Mouse (Mus musculus): Measurements from ENCODE around the gene Foxk2.

The Foxk2 gene

DNA sequence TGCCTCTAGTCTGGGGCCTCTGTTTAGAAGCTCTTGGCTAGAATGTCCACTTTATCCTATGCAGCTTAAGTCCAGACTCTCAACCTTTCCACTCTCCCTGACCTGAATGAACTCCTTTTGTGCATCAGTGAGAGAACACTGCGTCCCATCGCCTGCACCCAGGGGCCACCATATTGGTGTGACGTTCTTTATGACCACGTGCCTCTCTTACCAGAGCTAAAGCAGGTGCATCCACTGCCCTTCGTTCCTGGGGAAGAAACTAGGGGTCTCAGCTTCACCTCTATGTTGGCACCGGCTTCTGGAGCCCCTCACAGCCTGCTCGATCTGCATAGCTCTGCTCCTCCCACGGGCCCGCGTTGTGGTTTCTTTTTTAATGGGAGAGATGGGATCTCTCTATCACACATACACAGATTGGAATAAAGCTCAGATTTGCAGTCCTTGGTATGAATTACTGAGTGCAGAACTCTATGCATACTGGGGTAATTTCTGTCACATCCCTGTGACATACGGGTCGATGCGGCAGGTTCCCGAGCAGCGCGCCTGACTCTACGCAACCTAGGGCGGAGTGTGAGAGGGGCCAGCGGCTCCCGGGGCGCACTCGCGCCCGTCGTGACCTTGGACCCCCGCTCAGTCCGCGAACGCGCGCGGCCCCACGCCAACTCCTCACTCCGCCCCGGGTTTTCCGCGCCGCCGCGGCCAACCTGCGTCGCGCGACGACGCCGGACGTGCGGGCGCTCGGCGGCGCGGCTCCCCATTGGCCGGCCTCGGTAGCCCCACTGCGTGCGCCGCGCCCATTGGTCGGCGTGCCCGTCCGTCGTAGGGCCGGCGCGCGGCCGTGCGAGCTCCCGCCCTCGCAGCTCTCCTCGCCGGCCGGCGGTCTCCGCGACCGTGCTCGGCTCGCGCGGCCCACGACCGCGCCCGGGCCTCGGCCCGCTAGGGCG lies at the start of gene Foxk2:
TSS of gene Foxk2 (plus strand) at position 831 of the 941 bp plus-strand sequence.
- peak; percentile 95 for DNase-seq (ENCODE audit: low spot score)

DNA sequence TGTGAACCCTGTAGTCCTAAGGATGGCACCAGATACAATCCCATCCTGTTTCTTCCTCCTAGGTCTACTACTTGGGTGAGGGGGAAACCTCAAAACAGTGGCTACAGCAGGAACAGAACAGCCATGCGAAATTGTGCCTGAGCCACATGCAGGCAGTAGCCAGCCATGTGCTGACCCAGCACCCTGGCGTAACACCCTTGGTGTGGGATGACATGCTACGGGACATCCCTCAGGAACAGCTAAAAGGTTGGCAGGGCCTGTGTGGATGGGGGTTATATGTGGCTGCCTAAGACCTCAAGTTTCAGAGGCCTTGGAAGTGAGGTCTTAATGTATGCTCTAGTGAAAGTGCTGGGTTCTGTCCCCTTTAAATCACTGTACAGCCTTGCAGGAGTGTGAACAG lies 43.0 kb upstream of the Foxk2 start:
- DNase-seq (ENCODE audit: low spot score) = no peak

DNA sequence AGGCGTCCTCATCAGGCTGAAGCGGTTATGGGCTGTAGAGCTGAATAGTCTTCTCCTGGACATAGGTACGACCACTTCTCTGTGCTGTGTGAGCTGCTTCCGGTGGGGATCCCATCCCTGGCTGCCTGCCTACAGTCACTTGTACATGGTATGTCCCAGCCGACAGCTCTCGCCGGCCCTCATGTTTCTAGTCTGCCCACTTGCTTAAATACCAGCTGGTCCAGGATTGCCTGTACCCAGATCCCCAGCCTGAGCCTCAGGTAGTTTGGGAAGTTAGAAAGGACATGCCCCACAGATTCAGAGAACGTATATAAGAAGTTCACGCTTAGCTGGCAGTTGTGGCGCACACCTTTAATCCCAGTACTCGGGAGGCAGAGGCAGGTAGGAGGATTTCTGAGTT lies 40.0 kb upstream of the Foxk2 start:
- DNase-seq (ENCODE audit: low spot score) = no peak

DNA sequence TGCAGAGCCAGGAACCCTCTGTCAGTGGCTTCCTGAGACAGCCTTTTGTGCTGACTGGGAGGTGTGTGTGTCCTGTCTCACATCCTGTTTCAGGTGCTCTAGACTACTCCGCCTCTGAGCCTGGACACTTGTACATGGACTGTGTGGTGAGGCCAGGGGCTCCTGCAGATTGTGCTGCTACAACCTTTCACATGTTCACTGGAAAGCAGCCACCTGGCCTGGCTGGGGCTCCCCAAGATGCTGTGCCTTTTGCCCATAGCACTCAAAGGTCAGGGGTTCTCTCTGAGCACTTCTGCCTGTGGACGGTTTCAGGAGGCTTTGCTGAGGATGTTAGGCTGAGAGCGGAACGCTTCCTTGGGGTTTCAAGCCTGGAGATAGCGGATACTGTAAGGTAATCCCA lies 39.0 kb upstream of the Foxk2 start:
- DNase-seq (ENCODE audit: low spot score) = no peak

DNA sequence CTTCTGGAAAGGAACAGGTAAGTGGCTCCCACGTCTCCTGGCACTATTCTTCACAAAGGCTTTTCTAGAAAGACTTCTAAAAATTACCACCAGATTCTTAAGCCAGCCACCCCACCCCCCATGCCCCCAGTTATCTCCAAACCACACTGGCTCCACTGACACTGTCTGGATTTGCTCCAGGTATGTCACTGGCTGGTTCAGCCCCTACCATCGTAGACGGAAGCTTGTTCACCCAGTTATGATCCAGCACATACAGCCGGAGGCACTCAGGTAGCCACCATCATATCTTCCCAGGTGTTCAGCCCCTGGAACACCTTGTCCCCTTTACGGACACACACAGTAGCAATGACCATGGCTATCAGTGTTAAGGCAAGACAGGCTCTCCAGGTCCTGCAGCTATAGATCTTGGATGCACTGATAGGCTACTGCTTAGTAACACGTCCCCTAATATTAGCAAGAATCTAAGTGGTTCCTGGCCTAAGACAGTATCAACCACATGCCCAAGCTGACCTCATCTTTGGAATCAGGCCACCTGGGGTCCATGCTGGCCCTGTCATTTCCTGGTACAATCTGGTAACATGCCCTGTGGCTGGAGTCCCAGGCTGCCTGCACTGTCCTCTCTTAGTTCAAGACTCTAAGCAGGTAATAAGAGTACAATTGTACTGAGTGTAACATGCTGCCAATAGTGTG lies 38.3 kb upstream of the Foxk2 start:
- no peak for DNase-seq (ENCODE audit: low spot score)

DNA sequence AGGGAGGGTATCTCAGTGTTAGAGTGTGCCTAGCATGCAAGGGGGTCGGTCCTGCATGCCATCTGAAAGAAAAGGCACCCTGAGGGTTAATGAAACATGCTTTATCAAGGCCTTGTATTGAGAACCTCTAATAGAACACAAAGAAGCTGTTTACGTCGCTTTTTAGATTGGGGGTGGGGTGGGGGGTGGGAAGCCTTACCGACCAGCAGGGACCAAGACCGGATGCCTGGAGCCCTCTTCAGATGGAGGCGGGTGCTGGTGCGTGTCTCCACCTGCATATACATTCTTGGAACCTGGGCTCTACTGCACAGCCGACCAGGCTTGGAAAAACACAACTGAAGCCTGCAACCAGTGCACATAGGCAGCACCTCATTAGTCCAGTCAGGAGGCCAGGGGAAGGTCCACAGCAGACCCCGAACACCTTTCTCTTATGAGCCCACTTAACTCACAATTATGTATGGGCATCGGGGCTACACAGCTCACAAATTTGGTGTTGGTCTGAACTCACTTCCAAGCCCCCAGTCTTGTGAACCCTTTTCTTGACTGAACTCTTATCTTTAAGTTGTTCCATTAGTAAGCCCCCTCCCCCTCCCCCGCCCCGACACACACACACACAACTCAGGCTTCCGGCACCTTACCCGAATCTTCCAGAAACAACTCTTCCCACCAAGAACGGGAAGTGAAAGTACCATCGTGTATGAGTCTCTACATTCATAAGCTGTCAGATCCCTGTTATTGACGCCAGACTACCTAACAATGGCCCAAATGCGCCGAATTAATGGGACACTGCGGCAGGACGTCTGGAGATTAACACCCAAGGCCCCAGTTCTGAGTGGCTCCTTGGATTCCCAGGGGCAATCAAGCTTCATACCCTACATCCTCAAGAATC lies 31.4 kb upstream of the Foxk2 start:
- no peak for DNase-seq (ENCODE audit: low spot score)

DNA sequence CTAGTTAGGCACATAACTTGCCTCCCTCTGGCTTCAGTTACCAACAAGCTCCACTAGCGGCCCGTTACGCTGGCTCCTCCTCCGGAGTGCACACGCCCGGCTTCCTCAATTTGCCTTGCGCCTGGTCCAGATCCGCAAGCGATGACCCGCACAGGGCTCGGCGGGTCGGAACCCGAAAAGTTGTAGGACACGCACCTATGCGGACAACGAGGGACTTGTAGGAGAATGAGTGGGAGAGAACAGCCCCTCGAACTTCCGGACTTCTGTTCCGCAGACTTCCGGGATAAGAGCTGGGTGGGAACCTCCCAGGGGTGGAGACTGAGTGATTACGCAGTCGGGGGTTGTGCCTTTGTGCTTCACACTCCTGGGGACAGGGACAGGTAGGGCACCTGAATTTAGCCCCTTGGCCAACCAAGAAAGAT lies 30.8 kb upstream of the Foxk2 start, which contains the start of gene Cybc1:
TSS of gene Cybc1 (minus strand) at position 305 of the 422 bp plus-strand sequence.
- DNase-seq (ENCODE audit: low spot score) = peak; percentile 86

DNA sequence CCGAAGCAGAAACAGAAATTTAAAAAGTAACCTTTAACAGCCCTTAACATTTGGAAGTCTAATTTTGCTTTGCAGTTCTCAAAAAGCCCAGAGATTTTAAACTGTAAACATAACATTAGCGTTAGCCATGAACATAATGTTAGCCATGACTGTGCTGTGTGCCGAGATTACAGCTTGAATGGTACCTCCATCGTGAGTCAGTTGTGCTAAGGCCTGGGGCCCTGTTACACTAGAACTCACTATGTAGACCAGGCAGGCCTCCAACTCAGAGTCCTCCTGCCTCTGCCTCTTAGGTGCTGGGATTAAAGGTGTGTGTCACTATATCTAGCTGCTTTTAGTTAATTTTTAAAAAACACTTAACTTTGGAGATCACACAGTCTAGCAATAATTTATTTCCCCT lies 28.6 kb upstream of the Foxk2 start:
- no peak for DNase-seq (ENCODE audit: low spot score)

DNA sequence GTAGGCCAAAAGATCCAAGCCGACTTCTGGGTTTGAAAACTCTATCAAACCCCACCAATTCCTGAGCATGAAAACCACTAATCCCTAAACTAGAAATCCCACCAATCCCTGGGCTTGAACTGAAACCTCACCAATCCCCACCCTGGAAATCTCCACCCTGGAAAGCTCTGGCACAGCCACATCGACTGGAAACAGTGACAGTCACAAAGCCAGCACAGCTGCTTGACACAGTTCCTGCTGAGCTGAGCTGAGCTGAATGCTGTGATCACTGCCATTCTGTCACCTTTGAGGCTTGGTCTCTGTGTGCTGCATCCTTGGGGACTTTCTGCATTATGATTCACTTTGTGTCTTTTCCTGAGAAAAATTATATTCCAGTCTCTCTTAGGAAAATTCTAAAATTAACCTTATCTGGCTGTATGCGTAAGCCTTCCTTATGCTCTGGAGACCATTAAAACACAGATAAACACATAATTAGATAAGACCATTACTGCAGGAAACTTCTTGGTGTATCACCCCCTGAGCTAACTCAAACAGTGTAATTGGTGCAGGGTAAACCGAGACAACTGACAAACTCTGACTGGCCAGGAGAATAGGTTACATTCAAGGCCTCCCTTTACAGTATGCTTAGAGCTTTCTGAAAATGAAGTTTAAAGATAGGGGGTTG lies 28.0 kb upstream of the Foxk2 start:
- peak; percentile 10 for DNase-seq (ENCODE audit: low spot score)

DNA sequence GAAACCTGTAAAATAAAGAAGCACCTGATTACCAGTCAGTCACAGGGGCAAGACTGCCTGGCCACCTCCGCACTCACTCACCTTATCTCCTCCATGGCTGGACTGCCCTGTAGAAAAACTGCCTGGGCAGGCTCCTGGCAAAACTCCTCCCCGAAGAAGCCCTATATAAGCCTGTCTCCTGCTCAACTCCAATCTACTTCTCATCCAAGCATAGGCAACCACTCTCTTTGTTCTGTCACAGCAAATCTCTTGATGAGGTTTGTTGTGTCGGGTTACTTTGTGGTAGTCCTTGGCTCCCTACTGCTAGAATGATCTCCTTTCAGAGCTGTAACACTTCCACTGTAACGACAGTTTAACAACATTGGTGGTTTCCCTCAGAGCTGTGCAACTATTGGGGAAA lies 27.1 kb upstream of the Foxk2 start:
- no peak for DNase-seq (ENCODE audit: low spot score)

DNA sequence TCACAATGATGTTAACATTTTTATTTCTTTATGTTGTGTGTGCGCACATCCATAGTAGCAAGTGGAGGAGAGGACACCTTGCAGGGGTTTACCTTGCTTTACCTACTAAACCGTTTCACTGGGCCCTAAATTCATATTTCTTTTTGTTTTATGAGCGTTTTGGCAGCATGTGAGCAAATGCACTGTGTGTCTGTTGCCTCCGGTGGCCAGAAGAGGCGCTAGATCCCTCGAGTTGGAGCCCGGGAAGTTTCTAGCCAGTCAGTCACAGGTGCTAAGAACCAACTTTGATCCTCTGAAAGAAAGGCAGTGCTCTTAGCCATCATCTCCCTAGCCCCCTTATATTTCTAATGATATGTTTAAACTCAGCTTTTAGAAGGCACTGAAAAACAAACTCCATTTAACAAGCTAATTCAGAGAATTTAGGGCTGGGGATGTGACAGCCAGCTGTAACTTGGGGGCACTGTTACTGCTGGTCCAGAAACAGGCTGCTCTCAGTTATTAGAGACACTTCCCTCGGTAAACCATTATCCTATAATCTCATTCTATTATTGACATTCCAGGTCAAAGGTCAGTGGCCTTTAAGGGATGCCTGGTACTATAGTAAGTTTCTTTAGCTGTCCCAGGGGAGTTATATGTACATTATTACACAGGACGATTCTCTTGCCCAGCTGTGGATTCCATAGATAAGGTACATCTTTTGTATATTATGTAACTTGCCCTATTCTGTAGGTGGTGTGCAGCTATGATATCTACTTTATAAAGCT lies 24.1 kb upstream of the Foxk2 start:
- DNase-seq (ENCODE audit: low spot score) = peak; percentile 61

DNA sequence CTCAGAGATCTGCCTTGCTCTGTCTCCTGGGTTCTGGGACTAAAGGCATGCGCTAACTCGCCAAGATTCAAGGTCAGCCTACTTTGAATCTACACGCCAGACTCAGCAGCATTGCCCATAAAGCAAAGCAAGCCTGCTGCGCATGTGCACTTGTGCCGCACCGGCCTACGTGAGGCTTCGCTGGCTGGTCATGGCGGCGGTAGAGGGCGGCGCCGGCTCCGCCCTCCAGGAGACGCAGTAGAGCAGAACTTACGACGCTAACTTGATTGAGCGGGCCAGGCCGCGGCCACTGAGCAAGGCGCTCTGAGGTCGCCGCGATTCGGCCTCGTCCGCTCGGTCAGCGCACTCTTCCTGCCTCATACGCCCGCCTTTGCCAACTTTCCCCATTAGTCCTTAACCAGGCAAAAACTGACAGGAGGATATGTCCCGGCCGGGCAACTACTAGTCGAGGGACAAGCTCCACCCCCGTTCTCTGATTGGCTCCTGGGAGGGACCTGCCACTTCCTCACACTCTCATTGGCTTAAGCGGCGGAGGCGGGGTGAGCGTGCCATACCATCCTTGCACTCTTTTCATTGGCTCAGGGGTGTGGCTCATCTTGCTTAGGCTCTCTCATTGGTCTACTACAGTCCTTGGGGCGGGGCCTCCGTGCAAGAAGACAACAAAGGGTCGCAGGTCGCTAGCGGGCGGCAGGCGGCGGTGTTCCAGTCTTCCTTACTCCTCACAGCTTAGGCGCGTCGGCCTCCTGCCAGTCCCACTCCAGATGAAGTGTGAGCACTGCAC lies 23.0 kb upstream of the Foxk2 start, which contains the start of gene Narf:
TSS of gene Narf (plus strand) at position 690 of the 781 bp plus-strand sequence.
- DNase-seq (ENCODE audit: low spot score) = peak; percentile 100

DNA sequence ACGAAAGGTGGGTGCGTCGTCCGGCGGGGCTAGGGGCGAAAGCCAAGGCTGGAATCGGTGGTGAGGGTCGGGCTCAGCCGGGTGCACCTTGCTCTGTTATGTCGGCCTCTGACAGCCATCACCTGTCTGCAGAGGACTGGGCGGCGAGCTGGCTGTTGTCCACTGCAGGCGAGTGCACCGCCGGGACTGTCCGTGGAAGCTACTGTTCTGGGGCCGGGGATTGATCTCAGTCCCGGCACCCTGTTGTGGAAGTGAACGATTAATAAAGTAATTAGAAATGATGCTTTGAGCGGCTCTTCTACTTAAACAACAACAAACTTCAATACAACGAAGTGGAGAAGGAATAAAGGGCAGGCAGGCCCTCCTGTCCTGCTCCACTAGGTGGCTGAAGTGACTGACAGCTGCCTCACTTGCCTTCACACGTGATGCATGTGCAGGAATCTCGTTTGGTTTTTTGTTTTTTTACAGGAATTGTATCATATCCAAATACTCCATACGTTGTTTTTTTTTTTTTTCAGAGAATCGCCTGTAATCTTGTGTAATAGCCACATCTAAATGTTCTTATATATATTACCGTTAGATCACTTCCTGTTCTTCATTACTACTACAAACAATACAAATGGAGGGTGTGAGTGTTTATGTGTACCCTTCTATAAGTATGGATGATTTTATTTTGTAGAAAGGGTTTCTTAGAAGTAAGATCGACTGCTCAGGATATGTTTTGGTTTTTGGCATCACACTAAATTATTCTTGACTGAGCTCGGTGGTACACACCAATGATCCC lies 22.3 kb upstream of the Foxk2 start:
- DNase-seq (ENCODE audit: low spot score) = peak; percentile 66

DNA sequence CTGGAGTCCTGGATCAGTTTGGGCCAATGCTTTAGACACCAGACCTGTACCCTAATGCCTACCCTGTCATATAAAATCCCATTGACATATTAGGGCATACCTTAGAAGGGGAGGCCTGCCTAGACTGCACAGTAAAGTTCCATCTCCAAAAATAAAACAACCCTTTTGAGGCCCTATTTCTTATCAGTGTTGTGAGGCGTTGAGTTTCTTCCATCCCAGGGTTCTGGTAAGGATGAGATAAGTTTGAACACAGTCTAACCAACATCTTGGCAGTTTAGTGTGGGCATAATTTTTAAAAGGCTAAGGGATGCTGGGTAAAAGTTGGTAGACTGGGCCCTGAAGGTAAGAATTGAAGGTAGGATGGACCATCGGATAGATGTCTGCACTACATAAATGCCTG lies 20.1 kb upstream of the Foxk2 start:
- DNase-seq (ENCODE audit: low spot score) = no peak

DNA sequence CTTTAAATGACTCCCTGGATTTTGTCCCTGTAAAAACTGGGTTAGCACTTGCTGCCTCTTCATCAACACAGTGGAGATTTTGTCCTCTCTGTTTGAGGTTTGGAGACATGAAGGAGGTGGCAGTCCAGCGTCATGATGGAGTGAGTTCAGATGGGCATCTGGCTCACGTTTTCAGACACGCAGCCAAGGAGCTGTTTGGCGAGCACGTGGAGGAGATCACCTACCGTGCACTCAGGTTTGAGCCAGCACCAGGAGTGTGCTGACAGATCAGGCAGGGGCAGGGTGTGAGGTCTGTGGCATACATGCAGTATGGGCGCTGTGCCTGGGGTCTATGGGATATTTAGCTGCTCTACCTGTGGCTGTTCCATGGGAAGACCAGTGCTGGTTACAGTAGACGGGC lies 9.6 kb upstream of the Foxk2 start:
- DNase-seq (ENCODE audit: low spot score) = no peak

DNA sequence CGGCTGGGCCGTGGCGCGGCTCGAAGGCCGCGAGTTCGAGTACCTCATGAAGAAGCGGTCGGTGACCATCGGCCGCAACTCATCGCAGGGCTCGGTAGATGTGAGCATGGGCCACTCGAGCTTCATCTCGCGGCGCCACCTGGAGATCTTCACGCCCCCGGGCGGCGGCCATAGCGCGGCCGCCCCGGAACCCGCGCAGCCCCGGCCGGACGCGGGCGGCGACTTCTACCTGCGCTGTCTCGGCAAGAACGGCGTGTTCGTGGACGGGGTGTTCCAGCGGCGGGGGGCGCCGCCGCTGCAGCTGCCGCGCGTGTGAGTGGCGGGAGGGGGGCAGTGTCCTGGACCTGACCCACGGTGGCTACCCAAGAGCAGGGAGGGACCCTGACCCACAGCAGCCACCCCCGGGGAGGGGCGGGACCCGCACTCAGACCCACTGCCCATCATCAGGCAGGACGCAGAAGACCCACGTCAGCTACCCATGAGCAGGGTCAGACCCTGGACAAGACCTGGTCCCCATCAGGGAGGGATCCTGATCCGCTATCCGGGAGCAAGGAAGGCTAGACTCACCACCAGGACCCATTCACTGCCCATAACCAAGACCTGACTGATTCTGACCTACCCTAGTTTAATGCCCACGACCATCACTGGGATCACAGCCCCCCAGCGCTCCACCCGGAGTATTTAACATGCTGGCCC lies 569 bp downstream of the Foxk2 start:
- peak; percentile 28 for DNase-seq (ENCODE audit: low spot score)

DNA sequence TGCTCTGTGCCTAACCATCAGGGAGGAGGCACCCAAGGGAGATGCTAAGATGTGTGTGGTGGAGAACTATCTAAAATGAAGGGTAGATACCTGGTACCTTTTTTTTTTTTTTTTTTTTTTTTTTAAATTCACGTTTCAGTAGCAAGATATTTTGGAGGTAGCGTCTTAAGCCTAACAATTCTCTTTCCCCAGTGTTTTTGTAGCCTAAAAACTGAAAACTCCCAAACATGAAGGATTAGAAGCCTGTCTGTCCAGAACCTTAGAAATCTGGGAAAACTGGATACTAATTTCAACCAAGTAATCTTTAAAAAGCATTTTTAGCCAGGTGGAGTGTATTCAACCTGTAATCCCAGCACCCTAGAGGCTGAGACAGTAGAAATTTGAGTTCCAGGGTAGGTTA lies 1.3 kb downstream of the Foxk2 start:
- DNase-seq (ENCODE audit: low spot score) = no peak

DNA sequence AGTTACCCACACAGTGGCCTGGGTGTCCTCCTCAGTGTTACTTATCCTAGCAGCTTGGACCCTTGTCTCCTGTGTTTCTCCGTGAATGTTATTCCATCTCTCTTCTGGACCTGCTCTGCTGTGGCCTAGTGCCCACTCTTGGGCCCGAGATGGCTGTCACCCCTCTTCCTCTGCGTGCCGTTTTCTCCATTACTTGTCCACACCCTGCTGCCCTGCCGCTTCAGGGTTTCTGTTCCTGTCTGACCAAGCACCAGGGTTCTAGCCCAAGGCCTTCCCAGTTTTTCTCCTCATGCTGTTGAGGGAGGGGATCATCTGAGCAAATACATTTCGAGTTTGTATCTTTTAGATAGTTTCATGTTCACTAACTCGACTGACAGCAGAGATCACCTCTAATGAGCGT lies 17.7 kb downstream of the Foxk2 start:
- no peak for DNase-seq (ENCODE audit: low spot score)

DNA sequence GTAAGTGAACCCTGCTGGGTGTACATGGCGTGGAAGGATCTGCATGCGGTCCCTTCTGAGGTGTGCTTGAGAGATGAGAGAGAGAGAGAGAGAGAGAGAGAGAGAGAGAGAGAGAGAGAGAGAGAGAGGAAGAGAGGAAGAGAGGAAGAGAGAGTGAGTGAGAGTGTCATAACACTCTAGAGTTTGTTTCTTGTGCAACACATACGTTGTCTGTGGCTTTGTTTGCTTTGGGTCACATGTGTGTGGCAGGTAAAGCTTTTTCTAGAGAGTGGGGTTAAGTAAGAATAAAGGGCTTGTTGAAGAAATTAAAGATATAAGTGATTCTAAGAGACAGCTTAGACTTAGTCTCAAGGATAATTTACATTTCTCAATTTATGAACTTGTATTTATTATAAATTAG lies 18.2 kb downstream of the Foxk2 start:
- no peak for DNase-seq (ENCODE audit: low spot score)
